Mouse (Mus musculus): ENCODE data around the gene Nupl1. TPM values are rescaled to one million over a fixed set of nuclear protein-coding genes. Genes with fewer than 3 reads are reported as not detected.

The Nupl1 gene
- total and polyA plus RNA-seq, 3 experiments, result not detected

GRCm38 (mm10) chr14:60275301-60276276, 24.4 kb upstream of the Nupl1 start:
- no peak overlapping the region for H3K27ac ChIP-seq (ENCODE audit: control insufficient read depth, low read depth, low read length)
- no peak for TF ChIP-seq TAL1 (IDR thresholded peaks at IDR 0.05; ENCODE audit: low read length)
- TF ChIP-seq UBTF (IDR thresholded peaks at IDR 0.05; ENCODE audit: borderline replicate concordance, insufficient read depth, low read depth, low read length), result no peak
- TF ChIP-seq RCOR1 (IDR thresholded peaks at IDR 0.05; ENCODE audit: low read depth, low read length), result no peak
- TF ChIP-seq ZNF384 (IDR thresholded peaks at IDR 0.05; ENCODE audit: low read depth, low read length), result no peak
- TF ChIP-seq ZKSCAN1 (IDR thresholded peaks at IDR 0.05; ENCODE audit: low read depth, low read length), result no peak
- TF ChIP-seq ETS1 (IDR thresholded peaks at IDR 0.05; ENCODE audit: low read depth, low read length), result no peak
- no peak for TF ChIP-seq MYC (IDR thresholded peaks at IDR 0.05; ENCODE audit: low read depth, low read length)
- TF ChIP-seq HCFC1 (IDR thresholded peaks at IDR 0.05; ENCODE audit: low read depth, low read length), result no peak
- no peak for TF ChIP-seq ZMIZ1 (IDR thresholded peaks at IDR 0.05; ENCODE audit: low read depth, low read length)

GRCm38 (mm10) chr14:60273346-60273745, 22.1 kb upstream of the Nupl1 start:
- Histone ChIP-seq H3K9ac (ENCODE audit: control insufficient read depth, low read depth, low read length, poor library complexity, severe bottlenecking) (no peak overlapping the region), H3K9me3 (replicated peaks; ENCODE audit: insufficient read depth, low read length) (no peaks in the 10 kb centered on the region), H3K27me3 (ENCODE audit: control insufficient read depth in 1 of 2, insufficient read depth in 2 of 2, low read length in 2 of 2) (no peaks in the 10 kb centered on the region), H3K27ac (ENCODE audit: control insufficient read depth, low read depth, low read length) (no peak overlapping the region), H3K36me3 (ENCODE audit: control insufficient read depth in 1 of 2, insufficient read depth in 2 of 2, low read length in 2 of 2) (peaks cover 6 to 8% of the 10 kb centered on the region in 2 experiments; a peak in 3 of 4 replicates), H3K79me2 (ENCODE audit: control insufficient read depth, insufficient read depth, low read length, poor library complexity) (peaks cover 18% of the 10 kb centered on the region), H3K4me3 (ENCODE audit: control insufficient read depth in 1 of 2, insufficient read depth in 1 of 2, low read depth in 2 of 2, low read length in 2 of 2) (no peak overlapping the region), H3K4me1 (ENCODE audit: control insufficient read depth in 1 of 2, insufficient read depth in 2 of 2, low read length in 2 of 2) (no peaks in the 10 kb centered on the region; a peak in 2 of 4 replicates)
- TF ChIP-seq MEF2A (IDR thresholded peaks at IDR 0.05; ENCODE audit: extremely low read depth, insufficient replicate concordance, low read depth, low read length, poor library complexity, severe bottlenecking), result no peak
- TF ChIP-seq SMC3 (IDR thresholded peaks at IDR 0.05; ENCODE audit: low read depth, low read length), result no peak
- TF ChIP-seq KAT2A (conservative IDR thresholded peaks at IDR 0.05; ENCODE audit: low read depth, low read length), result no peak
- TF ChIP-seq POLR2AphosphoS5 (IDR thresholded peaks at IDR 0.05; ENCODE audit: borderline replicate concordance, low read depth, low read length), result no peak
- DNase-seq (ENCODE audit: low read depth, low spot score), result no peak

More at GRCm38 (mm10) chr14:60275301-60276276, 24.4 kb upstream of the Nupl1 start:
- Histone ChIP-seq H3K9me3 (replicated peaks; ENCODE audit: insufficient read depth, low read length) (no peaks in the 10 kb centered on the region), H3K79me2 (ENCODE audit: control insufficient read depth, insufficient read depth, low read length, poor library complexity) (peaks cover 4% of the 10 kb centered on the region; the same call in 1 of the 2 replicates), H3K4me1 (ENCODE audit: control insufficient read depth in 1 of 2, insufficient read depth in 2 of 2, low read length in 2 of 2) (no peaks in the 10 kb centered on the region; a peak in 2 of 4 replicates), H3K27me3 (ENCODE audit: control insufficient read depth in 1 of 2, insufficient read depth in 2 of 2, low read length in 2 of 2) (no peaks in the 10 kb centered on the region), H3K4me3 (ENCODE audit: control insufficient read depth in 1 of 2, insufficient read depth in 1 of 2, low read depth in 2 of 2, low read length in 2 of 2) (no peak overlapping the region), H3K36me3 (ENCODE audit: control insufficient read depth in 1 of 2, insufficient read depth in 2 of 2, low read length in 2 of 2) (peaks cover 4 to 6% of the 10 kb centered on the region in 2 experiments; a peak in 3 of 4 replicates), H3K9ac (ENCODE audit: control insufficient read depth, low read depth, low read length, poor library complexity, severe bottlenecking) (no peak overlapping the region)
- DNase-seq (ENCODE audit: low read depth, low spot score), result no peak
